Mouse (Mus musculus) embryonic facial prominence, embryonic 12.5 days (tissue): ENCODE results near the gene Wdr53. TPM values are rescaled to one million over a fixed set of nuclear protein-coding genes. Genes with fewer than 3 reads are reported as not detected.
"Not testable (repeated sequence)": the region's sequence is repeated elsewhere in the genome, so short reads cannot be mapped to it uniquely, and the experiment has no call there.

Source experiments
- ATAC-seq: fragments of 200-750 bp; cut with Nextera tagmentation; 2 replicates; pipeline ENCODE4 v1.8.0; 2017; ENCODE audit not compliant: insufficient number of reproducible peaks, insufficient read depth, low FRiP score, low TSS enrichment
- H3K27ac ChIP-seq: fragments of 300-500 bp; sonication (generic); 2 replicates; pipeline ENCODE4 v1.5.1; 2016; ENCODE audit warnings: mild to moderate bottlenecking
- H3K27me3 ChIP-seq: fragments of 300-500 bp; sonication (generic); 2 replicates; pipeline ENCODE4 v1.6.1; 2016; ENCODE audit warnings: mild to moderate bottlenecking, moderate library complexity
- H3K36me3 ChIP-seq: fragments of 300-500 bp; sonication (generic); 2 replicates; pipeline ENCODE4 v1.6.1; 2016; ENCODE audit warnings: mild to moderate bottlenecking
- H3K4me1 ChIP-seq: fragments of 300-500 bp; sonication (generic); 2 replicates; pipeline ENCODE4 v1.6.1; 2016
- H3K4me2 ChIP-seq: fragments of 300-500 bp; sonication (generic); replicated peaks from 2 replicates; pipeline ENCODE4 v1.6.1; 2016; ENCODE audit warnings: mild to moderate bottlenecking, moderate library complexity
- H3K4me3 ChIP-seq: fragments of 300-500 bp; sonication (generic); 2 replicates; pipeline ENCODE4 v1.5.1; 2016; ENCODE audit warnings: mild to moderate bottlenecking
- H3K9ac ChIP-seq: fragments of 300-500 bp; sonication (generic); 2 replicates; pipeline ENCODE4 v1.6.1; 2016; ENCODE audit warnings: mild to moderate bottlenecking, moderate library complexity
- H3K9me3 ChIP-seq: fragments of 300-500 bp; sonication (generic); 2 replicates; pipeline ENCODE4 v1.6.1; 2016; ENCODE audit warnings: mild to moderate bottlenecking, moderate library complexity
- WGBS: fragments of 180-500 bp; shearing (Covaris S2); methylation state at CpG from one replicate; pipeline ENCODE4 v1.1.7; 2016; 5-methylcytosine and 5-hydroxymethylcytosine counted together
- polyA plus RNA-seq: library from polyadenylated mRNA; unstranded; fragments of >200 nt; fragmentation: Nextera tagmentation; extraction: Ambion mirVana; gene quantifications from 2 replicates; pipeline ENCODE4 v1.2.1, GENCODE M21; 2016

Wdr53 gene
- polyA plus RNA-seq = 16.6 and 18.0 TPM in 2 replicates

GRCm38 (mm10) chr16:32246952-32247370, at the start of gene Wdr53, which contains the start of gene Fbxo45:
Gene Wdr53, plus strand, starts transcription at chr16:32247227.
Gene Fbxo45, minus strand, starts transcription at chr16:32247158.
- Histone ChIP-seq H3K4me3 (peak within 1 kb of the TSS; percentile 88), H3K36me3 (peaks cover 3% of the 10 kb centered on the region; the same call in 1 of the 2 replicates), H3K4me2 (peak within 1 kb of the TSS; percentile 60), H3K27me3 (no peaks in the 10 kb centered on the region), H3K9me3 (no peaks in the 10 kb centered on the region), H3K9ac (peak within 1 kb of the TSS; percentile 94), H3K27ac (peak within 1 kb of the TSS; percentile 93), H3K4me1 (peaks cover 21% of the 10 kb centered on the region)
- under 1% methylated on average over 48 of the region's 48 CpGs for WGBS
- ATAC-seq = peak; percentile 99

- Histone ChIP-seq H3K4me1 (peaks cover 10% of the 10 kb centered on the region), H3K27me3 (no peaks in the 10 kb centered on the region), H3K9me3 (no peaks in the 10 kb centered on the region), H3K27ac (peak overlapping the region; percentile 93), H3K4me3 (peak overlapping the region; percentile 31), H3K4me2 (peak overlapping the region; percentile 46), H3K9ac (peak overlapping the region; percentile 47), H3K36me3 (no peaks in the 10 kb centered on the region)
- 24% methylated on average over 21 of the region's 21 CpGs for WGBS
- ATAC-seq = peak; percentile 74; the same call in 1 of the 2 replicates
Observed at GRCm38 (mm10) chr16:32200256-32201003, 46.6 kb upstream of the Wdr53 start.

GRCm38 (mm10) chr16:32201004-32201325, 46.1 kb upstream of the Wdr53 start:
- WGBS = 32% methylated on average over 9 of the region's 9 CpGs
- H3K9ac ChIP-seq = no peak overlapping the region
- H3K4me1 ChIP-seq = peaks cover 10% of the 10 kb centered on the region
- H3K27me3 ChIP-seq = no peaks in the 10 kb centered on the region
- H3K36me3 ChIP-seq = no peaks in the 10 kb centered on the region
- H3K4me2 ChIP-seq = peak overlapping the region; percentile 46
- ATAC-seq = no peak
- peak overlapping the region; percentile 93 for H3K27ac ChIP-seq
- H3K9me3 ChIP-seq = no peaks in the 10 kb centered on the region
- H3K4me3 ChIP-seq = peak overlapping the region; percentile 31

GRCm38 (mm10) chr16:32202681-32203080, 44.3 kb upstream of the Wdr53 start:
- Histone ChIP-seq H3K4me3 (no peak overlapping the region), H3K36me3 (no peaks in the 10 kb centered on the region), H3K27ac (no peak overlapping the region), H3K9ac (no peak overlapping the region), H3K27me3 (no peaks in the 10 kb centered on the region), H3K4me2 (no peak overlapping the region), H3K4me1 (peaks cover 10% of the 10 kb centered on the region), H3K9me3 (no peaks in the 10 kb centered on the region)
- WGBS = 77% methylated on average over 6 of the region's 6 CpGs
- ATAC-seq = no peak

GRCm38 (mm10) chr16:32204902-32205301, 42.1 kb upstream of the Wdr53 start:
- Histone ChIP-seq H3K36me3 (no peaks in the 10 kb centered on the region), H3K9me3 (0 out of 2 replicates have a peak, but pooled peaks cover 5% of the 10 kb centered on the region), H3K9ac (no peak overlapping the region), H3K27ac (no peak overlapping the region), H3K4me3 (no peak overlapping the region), H3K27me3 (no peaks in the 10 kb centered on the region), H3K4me1 (peaks cover 10% of the 10 kb centered on the region), H3K4me2 (no peak overlapping the region)
- ATAC-seq = no peak
- 53% methylated on average over 3 of the region's 3 CpGs for WGBS

GRCm38 (mm10) chr16:32214156-32214555, 32.9 kb upstream of the Wdr53 start:
- H3K4me1 ChIP-seq = no peaks in the 10 kb centered on the region
- no peak overlapping the region for H3K4me3 ChIP-seq
- H3K27me3 ChIP-seq = no peaks in the 10 kb centered on the region
- H3K9ac ChIP-seq = no peak overlapping the region
- H3K36me3 ChIP-seq = no peaks in the 10 kb centered on the region
- H3K9me3 ChIP-seq = 0 out of 2 replicates have a peak, but pooled peaks cover 7% of the 10 kb centered on the region
- ATAC-seq = no peak
- H3K27ac ChIP-seq = no peak overlapping the region
- no peak overlapping the region for H3K4me2 ChIP-seq

GRCm38 (mm10) chr16:32214804-32215576, 32.0 kb upstream of the Wdr53 start:
- Histone ChIP-seq H3K4me2 (no peak overlapping the region), H3K27ac (no peak overlapping the region), H3K9ac (no peak overlapping the region), H3K36me3 (no peaks in the 10 kb centered on the region), H3K27me3 (no peaks in the 10 kb centered on the region), H3K9me3 (0 out of 2 replicates have a peak, but pooled peaks cover 2% of the 10 kb centered on the region), H3K4me1 (no peaks in the 10 kb centered on the region), H3K4me3 (no peak overlapping the region)
- 81% methylated on average over 17 of the region's 17 CpGs for WGBS
- no peak for ATAC-seq

- no peak for ATAC-seq
- no peaks in the 10 kb centered on the region for H3K36me3 ChIP-seq
- H3K9ac ChIP-seq = no peak overlapping the region
- H3K4me2 ChIP-seq = no peak overlapping the region
- H3K27ac ChIP-seq = no peak overlapping the region
- H3K4me3 ChIP-seq = no peak overlapping the region
- H3K9me3 ChIP-seq = no peaks in the 10 kb centered on the region
- H3K27me3 ChIP-seq = no peaks in the 10 kb centered on the region
- no peaks in the 10 kb centered on the region for H3K4me1 ChIP-seq
- WGBS = 79% methylated on average over 4 of the region's 4 CpGs
Observed at GRCm38 (mm10) chr16:32221803-32222202, 25.2 kb upstream of the Wdr53 start.

- no peak for ATAC-seq
- Histone ChIP-seq H3K9ac (no peak overlapping the region), H3K4me3 (no peak overlapping the region), H3K4me1 (no peaks in the 10 kb centered on the region), H3K9me3 (no peaks in the 10 kb centered on the region), H3K4me2 (no peak overlapping the region), H3K36me3 (no peaks in the 10 kb centered on the region), H3K27me3 (no peaks in the 10 kb centered on the region), H3K27ac (no peak overlapping the region)
Observed at GRCm38 (mm10) chr16:32222399-32222798, 24.6 kb upstream of the Wdr53 start.

- ATAC-seq = not testable (repeated sequence)
Observed at GRCm38 (mm10) chr16:32232050-32232449, 15.0 kb upstream of the Wdr53 start.

GRCm38 (mm10) chr16:32237930-32238680, 8.9 kb upstream of the Wdr53 start:
- H3K36me3 ChIP-seq = peaks cover 35% of the 10 kb centered on the region
- H3K27ac ChIP-seq = no peak overlapping the region
- no peaks in the 10 kb centered on the region for H3K4me1 ChIP-seq

More at GRCm38 (mm10) chr16:32232050-32232449, 15.0 kb upstream of the Wdr53 start:
- not testable (repeated sequence) for H3K27me3 ChIP-seq, H3K9ac ChIP-seq, H3K9me3 ChIP-seq, H3K27ac ChIP-seq, H3K4me2 ChIP-seq, H3K4me3 ChIP-seq, H3K4me1 ChIP-seq
- peaks cover 33% of the 10 kb centered on the region for H3K36me3 ChIP-seq
- WGBS = 89% methylated on average over 3 of the region's 3 CpGs

More at GRCm38 (mm10) chr16:32237930-32238680, 8.9 kb upstream of the Wdr53 start:
- no peaks in the 10 kb centered on the region for H3K27me3 ChIP-seq
- H3K4me2 ChIP-seq = no peak overlapping the region
- H3K9me3 ChIP-seq = no peaks in the 10 kb centered on the region
- no peak overlapping the region for H3K9ac ChIP-seq
- no peak overlapping the region for H3K4me3 ChIP-seq
- no peak for ATAC-seq
- 91% methylated on average over 19 of the region's 19 CpGs for WGBS
